Mouse (Mus musculus) myocyte (in vitro differentiated cells): ENCODE measurements around the gene Sh2d2a.

Experiments used
- MAX ChIP-seq: IDR thresholded peaks from one replicate; pipeline ENCODE4 v1.6.1; 2011; ENCODE audit warnings: low read depth, mild to moderate bottlenecking, control low read depth
- MYOD1 ChIP-seq, 3 experiments: IDR thresholded peaks; one replicate each; pipeline ENCODE4 v1.6.1; 2011; ENCODE audit warnings: control low read depth in 2 of 3, low read depth in 2 of 3, mild to moderate bottlenecking in 2 of 3, moderate library complexity in 1 of 3; ENCODE audit not compliant: insufficient read length in 2 of 3, control insufficient read depth in 1 of 3
- MYOG ChIP-seq, 3 experiments: IDR thresholded peaks; one replicate each; pipeline ENCODE4 v1.6.1; 2011; ENCODE audit warnings: control low read depth in 2 of 3, low read depth in 2 of 3, mild to moderate bottlenecking in 2 of 3; ENCODE audit not compliant: insufficient read length in 2 of 3, control insufficient read depth in 1 of 3, insufficient read depth in 1 of 3
- POLR2A ChIP-seq: IDR thresholded peaks from one replicate; pipeline ENCODE4 v1.6.1; 2011; ENCODE audit warnings: low read depth, mild to moderate bottlenecking, control low read depth, moderate library complexity; ENCODE audit not compliant: insufficient read length
- POLR2AphosphoS2 ChIP-seq: IDR thresholded peaks from one replicate; pipeline ENCODE4 v1.6.1; 2011; ENCODE audit warnings: low read depth, control low read depth; ENCODE audit not compliant: insufficient read length
- USF1 ChIP-seq: IDR thresholded peaks from one replicate; pipeline ENCODE4 v1.6.1; 2011; ENCODE audit warnings: low read depth, mild to moderate bottlenecking, control low read depth, moderate library complexity

DNA sequence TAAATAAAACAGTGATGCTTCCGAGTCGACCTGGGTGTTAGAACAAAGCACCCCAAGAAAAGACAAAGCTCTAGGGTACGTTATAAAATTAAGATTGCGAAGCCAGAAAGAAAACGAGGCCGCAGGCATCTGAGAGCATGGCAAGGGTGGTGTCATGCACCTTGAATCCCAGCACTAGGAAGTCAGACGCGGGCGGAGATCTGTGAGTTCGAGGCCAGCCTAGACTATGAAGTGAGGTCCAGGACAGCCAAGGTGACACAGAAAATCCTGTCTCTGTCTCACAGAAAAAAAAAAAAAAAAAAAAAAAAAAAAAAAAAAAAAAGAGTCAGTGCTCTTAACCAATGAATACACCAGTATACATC is 39.4 kb downstream of the Sh2d2a start:
- TF ChIP-seq POLR2A = no peak
- no peak for TF ChIP-seq POLR2AphosphoS2
- TF ChIP-seq MYOG (IDR thresholded peaks at IDR 0.05; ENCODE audit: control insufficient read depth in 1 of 3, insufficient read depth in 1 of 3, insufficient read length in 2 of 3, low read depth in 2 of 3) = no peak
- no peak for TF ChIP-seq MAX
- TF ChIP-seq USF1 = no peak
- TF ChIP-seq MYOD1 (IDR thresholded peaks at IDR 0.05; ENCODE audit: control insufficient read depth in 1 of 3, insufficient read length in 2 of 3, low read depth in 2 of 3) = no peak
